Mouse (Mus musculus): ENCODE measurements at regions not wholly inside any gene's neighbourhood (a gene's known extent, or its start where the extent isn't known, plus 50 kb on each side); places are given as distances from the start of the nearest gene placed in this dataset.

DNA sequence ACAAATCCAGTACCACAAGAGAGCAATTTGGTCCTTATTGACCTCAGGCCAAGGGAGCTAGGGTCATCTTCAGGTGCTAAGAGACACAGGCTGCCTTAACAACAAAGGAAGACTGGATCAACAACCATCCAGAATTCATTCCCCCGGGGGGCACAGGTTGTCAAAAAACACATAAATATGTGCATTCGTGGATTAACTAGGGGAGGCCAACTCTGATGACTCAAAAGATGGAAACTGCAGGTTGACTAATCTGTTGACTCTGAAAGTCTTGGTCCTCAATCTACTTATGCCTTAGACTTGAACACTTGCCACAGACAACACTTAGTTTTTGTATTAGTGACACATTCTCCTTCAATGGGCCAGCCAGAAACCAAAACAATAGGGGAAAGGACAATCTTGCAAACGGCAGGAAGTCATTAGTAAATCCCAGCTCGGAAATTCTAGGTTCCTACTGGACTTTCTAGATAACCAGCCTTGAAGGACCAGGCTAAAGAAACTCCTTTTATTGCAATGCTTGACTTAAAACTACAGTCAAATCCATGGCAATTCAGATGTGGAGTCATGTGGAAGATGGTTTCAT is 353.5 kb upstream of the Gm10295 start:
- Histone ChIP-seq H3K4me2 (ENCODE audit: low read length) (peak overlapping the region; percentile 81), H3K36me3 (ENCODE audit: insufficient read depth, low read length) (no peaks in the 10 kb centered on the region), H3K4me3 (replicated peaks; ENCODE audit: low read depth, low read length) (no peak overlapping the region), H3K9me3 (replicated peaks; ENCODE audit: low read length) (no peaks in the 10 kb centered on the region), H3K27me3 (ENCODE audit: insufficient read depth, low read length) (no peaks in the 10 kb centered on the region), H3K27ac (peak overlapping the region; percentile 47; the same call in 1 of the 2 replicates), H3K9ac (ENCODE audit: low read depth, low read length) (0 out of 2 replicates have a peak overlapping the region, but pooled peaks have one; percentile 63), H3K4me1 (replicated peaks; ENCODE audit: insufficient read depth, low read length) (no peaks in the 10 kb centered on the region)
- ATAC-seq (replicated peaks; ENCODE audit: low FRiP score, low read depth) (no peak), DNase-seq (ENCODE audit: low spot score) (peak; percentile 53)
- no peak for TF ChIP-seq CTCF (IDR thresholded peaks at IDR 0.05; ENCODE audit: low read depth)
- 51% methylated on average over 4 of the region's 4 CpGs for WGBS

All from kidney, postnatal 0 days (tissue).